Mouse (Mus musculus): ENCODE measurements around the gene Cacna1d.

Cacna1d gene

GRCm38 (mm10) chr14:30056031-30056766 is 435.1 kb downstream of the Cacna1d start:
- peak; percentile 77 for DNase-seq

GRCm38 (mm10) chr14:30054922-30055321 is 436.3 kb downstream of the Cacna1d start:
- peak; percentile 40 for DNase-seq

GRCm38 (mm10) chr14:30050280-30050679 is 441.0 kb downstream of the Cacna1d start:
- peak; percentile 71 for DNase-seq

- no peak for DNase-seq
Observed at GRCm38 (mm10) chr14:30048049-30048448, 443.2 kb downstream of the Cacna1d start.

GRCm38 (mm10) chr14:30046976-30047375 is 444.3 kb downstream of the Cacna1d start:
- peak; percentile 83 for DNase-seq

GRCm38 (mm10) chr14:30045704-30046220 is 445.5 kb downstream of the Cacna1d start:
- no peak for DNase-seq

DNA sequence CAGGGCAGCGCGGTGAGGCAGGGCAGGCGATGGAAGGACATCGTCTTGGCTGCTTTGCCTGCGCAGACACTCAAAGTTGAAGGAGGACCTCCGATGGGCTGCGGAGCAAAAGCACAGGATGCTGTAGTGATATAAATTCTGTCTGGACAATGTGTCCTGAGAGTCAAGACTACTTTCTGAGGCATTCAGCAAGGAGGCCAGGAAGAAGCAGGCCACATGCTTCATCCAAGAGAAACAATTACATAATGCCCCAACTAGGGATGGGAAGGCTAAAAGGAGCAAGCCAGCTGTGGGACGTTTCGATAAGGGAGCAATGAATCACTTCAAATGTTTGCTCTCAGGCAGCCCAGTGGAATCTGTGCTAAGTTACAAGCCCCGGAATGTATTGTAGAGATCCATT is 446.0 kb downstream of the Cacna1d start:
- no peak for DNase-seq

DNA sequence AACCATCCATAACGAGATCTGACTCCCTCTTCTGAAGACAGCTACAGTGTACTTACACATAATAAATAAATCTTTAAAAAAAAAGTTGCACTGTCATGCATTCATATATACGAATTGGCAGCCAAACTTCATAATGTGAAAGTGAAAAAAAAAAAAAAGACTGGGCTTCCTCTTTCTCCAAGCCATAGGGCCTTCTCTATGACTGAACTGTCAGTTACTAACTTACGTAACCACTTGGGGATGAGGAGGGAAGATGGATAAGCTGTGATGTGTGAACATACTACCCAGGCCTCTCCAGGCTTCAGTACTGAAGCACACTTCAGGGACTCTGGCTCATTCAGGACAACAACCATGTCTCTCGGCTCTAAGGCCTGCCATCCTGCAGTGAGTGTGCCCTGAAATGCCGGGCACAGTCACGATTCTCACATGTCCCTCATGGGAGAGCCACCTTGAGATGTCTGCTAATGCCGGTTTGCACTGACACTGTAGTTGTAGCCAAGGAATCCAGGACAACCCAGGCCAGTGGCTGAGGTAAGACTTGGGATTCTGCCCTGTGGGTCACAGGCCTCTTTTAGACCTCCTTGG is 447.8 kb downstream of the Cacna1d start:
- DNase-seq = no peak

DNA sequence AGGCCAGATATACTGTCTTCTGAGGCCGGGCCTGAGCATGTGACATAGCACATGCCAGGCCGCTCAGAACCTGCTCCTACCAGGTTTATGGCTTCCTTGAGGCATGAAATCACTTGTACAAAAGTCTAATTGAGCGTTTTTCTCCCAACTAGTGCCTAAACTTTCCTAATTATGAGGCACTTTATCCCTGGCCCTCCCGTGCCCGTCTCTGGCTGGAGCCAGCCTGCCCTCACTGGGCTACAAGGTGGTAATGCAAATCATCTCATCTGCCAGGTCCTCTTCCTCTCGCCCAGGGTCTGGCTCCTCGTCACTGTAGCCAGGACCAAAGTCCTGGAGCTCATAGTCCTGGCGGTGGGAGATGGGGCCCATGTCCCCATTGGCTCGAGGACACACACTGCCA is 449.4 kb downstream of the Cacna1d start:
- DNase-seq = peak; percentile 51

DNA sequence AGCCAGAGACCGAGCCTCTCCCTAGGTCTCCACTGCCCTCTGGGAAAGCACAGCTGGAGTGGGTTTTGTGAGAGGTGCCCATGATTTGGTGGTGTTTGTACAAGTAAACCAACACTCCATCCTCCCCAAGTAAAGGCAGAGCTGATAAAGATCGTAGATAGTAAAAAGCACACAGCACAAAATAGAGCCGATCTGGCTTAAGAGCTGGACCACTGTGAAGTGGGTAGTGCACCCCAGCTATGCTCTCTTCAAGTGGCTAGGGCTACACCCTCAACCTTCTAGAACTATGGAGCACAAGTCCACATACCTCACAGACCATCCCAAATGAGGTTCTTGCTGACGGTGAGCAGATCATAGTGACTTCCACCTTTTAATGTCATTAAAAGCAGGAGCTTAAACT is 451.8 kb downstream of the Cacna1d start:
- DNase-seq = no peak

GRCm38 (mm10) chr14:30038431-30038830 is 452.8 kb downstream of the Cacna1d start:
- no peak for DNase-seq

DNA sequence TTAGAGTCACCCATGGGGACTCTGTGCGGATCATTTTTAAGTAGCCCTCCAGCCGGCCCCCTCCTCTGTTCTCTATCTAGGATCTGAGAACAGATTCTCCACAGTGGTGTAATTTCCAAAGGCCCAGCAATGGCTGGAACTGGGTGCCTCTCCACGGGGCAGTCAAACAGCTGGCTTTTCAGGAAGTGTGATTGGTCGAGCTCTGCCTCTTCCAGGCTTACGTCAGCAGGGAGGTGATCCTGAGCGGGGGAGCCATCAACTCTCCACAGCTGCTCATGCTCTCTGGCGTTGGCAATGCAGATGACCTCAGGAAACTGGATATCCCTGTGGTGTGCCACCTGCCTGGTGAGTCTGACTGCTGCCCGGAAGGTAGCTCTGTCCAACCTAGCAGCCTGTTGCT is 457.9 kb downstream of the Cacna1d start:
- no peak for DNase-seq

DNA sequence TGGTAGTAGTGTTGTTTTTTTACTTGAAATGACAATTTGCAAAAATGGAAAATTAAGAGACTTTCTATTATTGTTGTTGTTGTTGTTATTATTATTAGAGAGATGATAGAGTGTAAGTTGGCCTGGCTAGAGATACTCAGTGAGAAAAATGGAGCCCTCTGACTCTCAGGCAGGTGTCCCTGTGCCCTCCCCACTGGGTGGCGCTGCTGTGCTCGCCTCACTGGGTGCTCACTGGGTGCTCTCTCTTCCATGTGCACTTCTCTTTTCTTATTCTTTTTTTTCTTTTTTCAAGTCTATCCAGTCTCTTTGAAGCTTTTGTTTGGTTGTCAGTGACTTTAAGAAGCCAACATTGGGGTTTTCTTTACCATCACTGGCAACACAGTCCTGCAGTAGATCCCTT is 463.9 kb downstream of the Cacna1d start:
- DNase-seq = no peak

DNA sequence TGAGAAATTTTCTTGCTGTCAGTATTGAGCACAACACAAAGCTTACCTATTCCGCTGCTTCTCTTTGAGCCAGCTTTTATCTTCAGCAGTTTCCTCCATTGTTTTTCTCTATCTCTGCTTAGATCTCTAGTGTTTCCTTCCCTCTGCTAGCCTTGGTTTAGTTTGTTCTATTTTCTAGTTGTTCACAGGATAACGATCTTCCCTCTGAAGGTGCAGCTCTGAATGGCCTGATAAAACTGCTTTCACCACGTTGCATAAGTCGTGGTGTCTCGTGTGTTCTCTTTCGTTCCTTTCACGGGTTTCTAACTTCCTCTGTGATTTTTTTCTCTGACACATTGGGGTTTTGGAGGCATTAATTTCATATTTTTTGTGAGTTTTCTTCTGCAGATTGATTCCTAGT is 466.9 kb downstream of the Cacna1d start:
- no peak for DNase-seq

DNA sequence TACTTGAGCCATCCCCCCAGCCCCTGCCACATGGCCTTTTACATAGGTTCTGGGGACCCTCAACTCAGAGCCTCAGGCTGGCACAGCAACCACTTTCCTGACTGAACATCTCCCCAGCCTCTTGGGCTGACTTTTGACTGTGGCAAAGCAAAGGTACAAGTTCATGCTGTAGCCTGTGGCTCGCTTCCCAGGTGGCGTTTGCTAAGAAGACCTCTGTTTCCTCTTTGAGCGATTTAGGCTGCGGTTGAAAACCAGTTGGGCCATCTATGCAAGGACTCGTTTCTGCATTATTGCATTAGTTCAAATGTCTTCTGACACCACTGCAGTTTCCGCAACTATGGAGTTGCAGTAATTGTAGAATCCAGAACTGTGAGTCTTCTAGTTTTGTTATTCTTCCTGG is 468.8 kb downstream of the Cacna1d start:
- DNase-seq = no peak

DNA sequence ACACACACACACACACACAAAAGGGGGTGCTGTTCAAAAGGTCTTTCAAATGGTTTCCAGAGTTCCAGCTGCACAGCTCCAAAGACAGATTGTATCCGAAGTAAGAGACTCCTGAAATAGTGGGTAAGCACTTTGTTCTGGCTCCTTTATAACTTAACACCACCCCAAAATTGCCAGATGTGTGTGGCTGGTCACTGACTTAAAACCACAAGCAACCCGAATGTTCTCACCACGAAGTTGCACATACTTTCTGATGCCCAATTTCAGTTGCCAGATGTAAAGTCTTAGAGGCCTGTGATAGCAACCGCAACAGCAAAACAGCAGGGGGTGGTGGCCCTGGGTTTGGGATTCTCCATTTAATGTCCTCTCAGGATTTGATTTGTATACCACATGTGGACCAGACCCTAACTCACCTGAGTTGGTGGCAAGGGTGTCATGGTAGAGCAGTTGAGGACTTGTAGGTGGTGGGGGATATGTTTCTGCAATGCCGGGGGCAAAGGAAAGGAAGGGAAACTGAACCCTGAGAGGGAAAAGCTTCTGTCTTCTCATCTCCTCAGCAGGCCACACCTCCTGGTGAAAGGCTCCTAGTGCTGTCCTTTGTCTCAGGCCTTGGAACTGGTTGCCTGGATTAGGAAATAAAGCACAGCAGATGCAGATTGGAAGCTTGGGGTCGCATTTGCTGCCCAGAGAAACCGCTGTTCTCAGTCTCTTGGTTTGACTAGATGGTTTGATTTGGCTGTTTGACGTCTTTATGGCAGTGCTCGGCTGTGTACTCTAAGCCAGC is 471.3 kb downstream of the Cacna1d start:
- no peak for DNase-seq

DNA sequence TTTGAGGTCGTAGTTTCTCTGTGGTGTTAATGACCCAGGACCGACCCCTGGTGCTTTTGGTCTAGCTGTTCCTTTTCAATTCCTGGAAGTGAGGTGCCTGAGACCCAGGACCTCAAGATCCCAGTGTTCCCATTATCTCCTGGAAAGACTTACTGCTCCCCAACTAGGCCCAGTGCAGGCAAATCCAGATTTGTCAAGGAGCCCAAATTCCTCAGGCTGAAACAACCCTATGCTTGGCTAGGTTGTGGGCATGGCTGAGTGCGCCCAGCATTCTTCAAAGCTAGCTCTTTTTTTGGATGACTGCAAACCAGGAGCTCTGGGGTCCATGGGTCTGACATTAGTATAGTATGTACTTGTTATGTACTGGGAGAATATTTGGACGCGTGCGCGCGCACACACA is 471.9 kb downstream of the Cacna1d start:
- peak; percentile 90 for DNase-seq

- DNase-seq = peak; percentile 85
Observed at GRCm38 (mm10) chr14:30018846-30019245, 472.4 kb downstream of the Cacna1d start.

DNA sequence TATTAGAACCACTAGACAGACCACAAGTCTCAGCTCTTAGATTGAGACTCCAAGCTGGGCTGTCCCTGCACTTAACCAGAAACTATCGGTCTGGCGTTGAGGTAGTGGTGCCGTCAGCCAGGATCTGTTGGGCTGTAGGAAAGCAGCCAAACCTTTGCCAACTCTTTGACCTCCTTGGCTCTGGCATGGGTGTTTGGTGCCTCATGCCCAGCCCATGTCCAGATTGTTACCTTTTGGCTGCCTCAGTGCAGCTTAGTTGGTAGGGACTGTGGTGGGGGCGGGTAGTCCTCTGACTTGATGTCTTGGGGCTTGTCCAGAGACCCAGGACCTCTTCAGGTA is 472.8 kb downstream of the Cacna1d start:
- peak; percentile 76 for DNase-seq

DNA sequence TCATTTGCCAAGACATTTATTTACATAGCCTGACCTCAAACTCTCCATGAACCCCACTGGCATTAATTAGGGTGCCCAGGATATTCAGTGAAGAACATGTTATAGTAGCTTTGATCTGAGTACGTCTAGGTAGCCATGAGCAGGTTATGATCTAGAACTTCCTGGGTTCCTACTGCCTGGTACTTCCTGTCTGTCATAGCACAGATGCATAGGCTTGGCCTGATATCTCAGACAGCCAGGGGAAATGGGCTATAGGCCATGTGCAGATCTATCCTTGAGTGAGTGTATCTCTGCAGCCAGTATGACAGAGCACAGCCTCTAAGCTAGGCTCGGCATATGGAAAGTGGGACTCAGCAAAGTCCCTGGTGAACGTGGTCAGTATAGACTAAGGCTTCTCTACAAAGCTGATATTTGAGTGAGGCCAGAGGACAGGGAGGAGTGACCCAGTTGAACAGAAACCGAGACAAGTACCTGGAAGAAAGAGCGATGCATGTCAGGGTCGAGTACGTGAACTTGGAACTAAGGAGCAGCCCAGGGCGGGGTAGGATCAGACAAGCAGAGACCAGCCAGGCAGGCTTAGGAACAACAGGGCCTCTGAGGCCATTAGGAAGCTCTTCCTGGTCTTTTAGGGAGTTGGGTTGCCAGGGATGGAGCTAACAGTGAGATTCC is 473.3 kb downstream of the Cacna1d start:
- peak; percentile 77 for DNase-seq

GRCm38 (mm10) chr14:30016666-30017065 is 474.6 kb downstream of the Cacna1d start:
- DNase-seq = no peak

DNA sequence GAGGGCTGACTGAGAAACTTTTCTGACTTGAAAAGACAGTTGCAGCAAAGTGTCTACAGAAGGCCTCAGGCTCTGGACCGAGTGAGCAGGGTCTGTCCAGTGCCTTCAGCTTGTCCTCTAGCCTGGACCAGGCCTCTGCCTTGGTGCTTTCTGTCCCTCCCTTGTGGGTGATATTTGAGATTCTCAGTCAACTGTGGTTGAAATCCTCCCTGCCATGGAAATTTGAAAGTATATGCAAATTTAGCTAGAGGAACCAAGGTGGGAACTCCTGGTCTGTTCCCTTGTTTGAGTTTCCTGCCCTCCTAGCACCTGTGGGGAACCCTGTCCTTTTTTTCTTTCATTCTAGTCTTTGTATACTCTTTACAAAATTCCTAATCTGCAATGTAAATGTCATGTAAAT is 476.2 kb downstream of the Cacna1d start:
- no peak for DNase-seq

DNA sequence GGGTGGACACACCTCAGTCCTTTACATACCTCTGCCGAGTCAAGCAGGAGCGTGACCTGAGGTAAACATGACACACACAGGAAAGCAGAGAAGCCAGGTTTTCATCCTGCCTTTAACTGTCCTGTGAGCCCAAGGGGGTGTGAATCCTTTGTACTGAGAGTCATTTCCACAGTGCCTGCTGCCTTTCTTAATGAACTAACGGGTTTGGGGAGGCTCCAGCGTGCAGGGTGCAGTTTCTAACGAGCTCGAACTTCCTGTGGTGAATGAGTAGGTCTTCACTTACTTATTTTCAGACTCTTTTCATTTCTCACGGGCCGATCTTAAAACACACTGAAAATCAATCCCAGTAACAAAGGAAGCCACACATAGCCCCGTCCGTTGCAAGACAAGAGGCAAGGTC is 476.8 kb downstream of the Cacna1d start:
- no peak for DNase-seq
